Mouse (Mus musculus) cortical plate, adult 2 months (tissue): ENCODE results near the gene Tspo.

Experiments
- CTCF ChIP-seq: fragments of 200-500 bp; IDR thresholded peaks from 2 replicates; pipeline ENCODE4 v1.5.1; 2011; ENCODE audit warnings: mild to moderate bottlenecking, control low read depth, low read length; ENCODE audit not compliant: insufficient read depth; ENCODE audit errors: extremely low read depth
- POLR2A ChIP-seq: fragments of 200-500 bp; IDR thresholded peaks from 2 replicates; pipeline ENCODE4 v1.6.1; 2011; ENCODE audit warnings: mild to moderate bottlenecking, low read length, control low read depth; ENCODE audit not compliant: insufficient read depth; ENCODE audit errors: extremely low read depth

GRCm38 (mm10) chr15:83562626-83563270 is 644 bp upstream of the Tspo start:
- TF ChIP-seq CTCF (no peak), POLR2A (no peak)
